Mouse (Mus musculus) forebrain, embryonic 11.5 days (tissue): ENCODE measurements around the gene Sult2a6. TPM values are rescaled to one million over a fixed set of nuclear protein-coding genes. Genes with fewer than 3 reads are reported as not detected.

Experiments used
- ATAC-seq: fragments of 200-750 bp; cut with Nextera tagmentation; replicated peaks from 2 replicates; pipeline ENCODE4 v1.8.0; 2017; ENCODE audit warnings: moderate TSS enrichment; ENCODE audit not compliant: low FRiP score
- DNase-seq: peaks from one replicate; pipeline ENCODE4 v3.0.0-alpha.2; 2017; ENCODE audit warnings: low spot score
- H3K27ac ChIP-seq: fragments of 300-500 bp; sonication (generic); 2 replicates; pipeline ENCODE4 v1.5.1; 2014; ENCODE audit warnings: low read depth, low read length
- H3K27me3 ChIP-seq: fragments of 300-500 bp; sonication (generic); 2 replicates; pipeline ENCODE4 v1.6.1; 2014; ENCODE audit warnings: mild to moderate bottlenecking, low read length, mixed read lengths; ENCODE audit not compliant: control insufficient read depth, insufficient read depth
- H3K36me3 ChIP-seq: fragments of 300-500 bp; sonication (generic); 2 replicates; pipeline ENCODE4 v1.6.1; 2014; ENCODE audit warnings: mild to moderate bottlenecking, low read length, moderate library complexity, mixed read lengths; ENCODE audit not compliant: control insufficient read depth, insufficient read depth
- H3K4me1 ChIP-seq: fragments of 300-500 bp; sonication (generic); replicated peaks from 2 replicates; pipeline ENCODE4 v1.6.1; 2014; ENCODE audit warnings: low read length, mixed read lengths; ENCODE audit not compliant: control insufficient read depth, insufficient read depth
- H3K4me2 ChIP-seq: fragments of 300-500 bp; sonication (generic); 2 replicates; pipeline ENCODE4 v1.6.1; 2014; ENCODE audit warnings: low read depth, mild to moderate bottlenecking, low read length, moderate library complexity, mixed read lengths; ENCODE audit not compliant: severe bottlenecking
- H3K4me3 ChIP-seq: fragments of 300-500 bp; sonication (generic); 2 replicates; pipeline ENCODE4 v1.5.1; 2014; ENCODE audit warnings: low read depth, low read length
- H3K9ac ChIP-seq: fragments of 300-500 bp; sonication (generic); 2 replicates; pipeline ENCODE4 v1.6.1; 2014; ENCODE audit warnings: low read length
- H3K9me3 ChIP-seq: fragments of 300-500 bp; sonication (generic); 2 replicates; pipeline ENCODE4 v1.6.1; 2016; ENCODE audit warnings: low read length, mixed read lengths; ENCODE audit not compliant: control insufficient read depth
- WGBS: fragments of 180-500 bp; shearing (Covaris S2); extraction: QIAGEN DNeasy Blood & Tissue Kit; methylation state at CpG from one replicate; pipeline ENCODE4 v1.1.7; 2014; 5-methylcytosine and 5-hydroxymethylcytosine counted together
- polyA plus RNA-seq: library from polyadenylated mRNA; unstranded; fragments of >200 nt; fragmentation: Nextera tagmentation; extraction: Ambion mirVana; gene quantifications from 2 replicates; pipeline ENCODE4 v1.2.1, GENCODE M21; 2014

The Sult2a6 gene
- polyA plus RNA-seq, result not detected in 2 replicates

GRCm38 (mm10) chr7:14254770-14255169, at the start of gene Sult2a6:
Gene Sult2a6 (minus strand): TSS chr7:14254870.
- ATAC-seq (no peak), DNase-seq (no peak)
- H3K4me3 ChIP-seq, result no peak within 1 kb of the TSS
- no peak within 1 kb of the TSS for H3K4me2 ChIP-seq
- no peaks in the 10 kb centered on the region; the same call in 1 of the 2 replicates for H3K9me3 ChIP-seq
- H3K9ac ChIP-seq, result no peak within 1 kb of the TSS
- WGBS, result 90% methylated on average over 2 of the region's 2 CpGs
- no peaks in the 10 kb centered on the region for H3K27me3 ChIP-seq
- no peaks in the 10 kb centered on the region for H3K4me1 ChIP-seq
- no peak within 1 kb of the TSS for H3K27ac ChIP-seq
- no peaks in the 10 kb centered on the region for H3K36me3 ChIP-seq

DNA sequence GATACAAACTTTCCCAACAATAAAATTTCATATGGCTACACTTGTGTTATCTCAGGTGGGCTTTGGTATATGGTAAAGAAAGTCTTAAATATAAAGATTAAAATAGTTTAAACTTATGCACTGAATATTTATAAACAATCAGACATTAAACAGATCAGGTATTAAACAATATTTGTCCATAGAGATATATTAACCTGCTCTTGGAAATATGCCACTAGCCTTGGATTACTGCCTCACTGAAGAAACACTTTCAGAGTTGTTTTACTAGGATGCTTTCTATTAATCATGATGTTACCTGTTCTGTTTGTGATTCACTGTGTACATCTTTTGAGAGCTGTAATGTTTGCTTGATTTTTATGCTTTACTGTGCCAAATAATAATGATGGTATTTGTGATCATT, 39.4 kb downstream of the Sult2a6 start:
- Histone ChIP-seq H3K27ac (no peak overlapping the region), H3K9me3 (no peaks in the 10 kb centered on the region; the same call in 1 of the 2 replicates), H3K9ac (no peak overlapping the region), H3K36me3 (no peaks in the 10 kb centered on the region), H3K27me3 (no peaks in the 10 kb centered on the region), H3K4me2 (no peak overlapping the region), H3K4me3 (no peak overlapping the region), H3K4me1 (no peaks in the 10 kb centered on the region)
- ATAC-seq (no peak), DNase-seq (no peak)

GRCm38 (mm10) chr7:14203417-14203816, 51.3 kb downstream of the Sult2a6 start:
- 76% methylated on average over 2 of the region's 2 CpGs for WGBS
- H3K9ac ChIP-seq, result no peak overlapping the region
- ATAC-seq (no peak), DNase-seq (no peak)
- no peak overlapping the region for H3K4me3 ChIP-seq
- no peak overlapping the region for H3K27ac ChIP-seq
- no peaks in the 10 kb centered on the region for H3K27me3 ChIP-seq
- H3K4me2 ChIP-seq, result no peak overlapping the region
- no peaks in the 10 kb centered on the region for H3K4me1 ChIP-seq
- no peaks in the 10 kb centered on the region for H3K36me3 ChIP-seq
- peaks cover 4% of the 10 kb centered on the region; the same call in 1 of the 2 replicates for H3K9me3 ChIP-seq

DNA sequence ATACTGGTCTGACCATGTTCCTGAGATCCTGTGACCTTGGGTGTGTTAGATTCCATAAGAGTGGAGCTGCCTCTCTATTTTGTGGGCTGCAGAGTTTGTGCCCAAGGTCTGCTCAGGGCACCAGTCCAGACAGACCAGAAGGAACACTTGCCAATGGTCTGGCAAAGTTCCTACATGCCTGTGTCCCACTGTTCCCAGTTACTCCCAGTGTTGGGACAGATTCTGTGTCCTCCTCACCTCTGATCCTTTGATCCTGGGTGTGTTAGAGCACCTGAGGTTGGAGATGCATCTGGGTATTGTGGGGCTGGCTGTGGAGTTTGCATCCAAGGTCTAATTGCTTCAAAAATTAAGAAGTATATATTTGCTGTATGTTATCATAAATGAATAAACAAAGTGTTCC, 52.2 kb downstream of the Sult2a6 start:
- H3K9me3 ChIP-seq, result no peaks in the 10 kb centered on the region; the same call in 1 of the 2 replicates
- DNase-seq (no peak), ATAC-seq (no peak)
- H3K36me3 ChIP-seq, result no peaks in the 10 kb centered on the region
- H3K9ac ChIP-seq, result no peak overlapping the region
- H3K4me2 ChIP-seq, result no peak overlapping the region
- no peaks in the 10 kb centered on the region for H3K4me1 ChIP-seq
- no peaks in the 10 kb centered on the region for H3K27me3 ChIP-seq
- H3K4me3 ChIP-seq, result no peak overlapping the region
- no peak overlapping the region for H3K27ac ChIP-seq

Other genes with a start within 250 kb of the Sult2a6 start
- not detected in 2 replicates for gene Sult2a3, start 131.8 kb downstream of the Sult2a6 start, polyA plus RNA-seq
- gene Obox8, start 78.7 kb upstream of the Sult2a6 start, polyA plus RNA-seq, result not detected in 2 replicates
- gene Sult2a8, start 191.9 kb upstream of the Sult2a6 start, polyA plus RNA-seq, result not detected in 2 replicates
- gene Sult2a7, start 239.4 kb upstream of the Sult2a6 start, polyA plus RNA-seq, result not detected in 2 replicates